Comparison of ENCODE assay signal across 8 mouse cellular contexts in the genomic region with DNA sequence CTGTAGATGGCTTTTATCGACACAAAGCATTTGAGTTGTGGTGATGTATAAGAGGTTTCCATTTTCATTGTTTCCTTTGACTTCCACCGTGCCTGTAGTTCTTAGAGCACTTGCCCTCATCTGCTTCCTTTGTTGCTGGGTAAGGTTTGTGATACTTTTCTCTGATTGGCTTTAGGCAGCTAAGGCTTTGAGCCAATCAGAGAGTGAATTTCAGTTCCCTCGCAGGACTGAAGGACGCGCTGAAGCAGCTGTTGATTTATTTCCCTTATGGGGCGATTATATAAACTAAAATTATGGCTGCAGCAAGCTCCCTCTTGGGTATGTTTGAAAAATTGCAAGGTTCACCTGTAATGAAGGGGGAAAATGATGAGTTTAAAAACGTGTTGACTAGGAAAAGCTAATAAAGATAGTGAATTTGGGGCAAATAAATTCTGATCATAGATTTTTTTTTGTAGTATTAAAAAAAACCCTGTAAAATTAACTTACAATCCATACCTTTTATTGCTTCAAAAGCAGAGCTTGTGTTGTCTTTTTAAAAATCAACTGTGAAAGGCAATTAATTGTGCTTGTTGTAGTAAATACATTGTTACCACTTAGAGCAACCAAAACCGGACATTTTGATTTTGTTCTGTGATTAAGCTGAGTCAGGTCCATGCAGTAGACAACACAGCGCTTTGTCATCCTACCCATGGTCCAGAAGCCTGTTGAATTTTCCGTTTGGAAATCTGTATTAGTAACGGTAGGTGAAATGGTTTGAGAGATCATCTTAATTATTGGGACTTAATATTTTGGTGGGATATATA. TPM values are rescaled to one million over a fixed set of nuclear protein-coding genes. Genes with fewer than 3 reads are reported as not detected.
DNase-seq lines count a peak whose midpoint lies in the region; ATAC-seq and TF ChIP-seq lines count a peak whose summit lies in the region.

No protein-coding gene starts in this region.

- peak overlapping the region in 2 of 3 experiments; percentile 30 to 52 for H3K4me3 ChIP-seq in CH12.LX (replicated peaks in 1 of 3; ENCODE audit: low read depth in 2 of 3, low read length in 2 of 3, poor library complexity in 1 of 3)
- H3K4me3 ChIP-seq in heart, adult 2 months, result no peak overlapping the region
- no peak overlapping the region for H3K4me3 ChIP-seq in kidney, embryonic 14.5 days (ENCODE audit: low read length)

- WGBS in heart, adult 2 months, result 20% methylated on average over 11 of the region's 11 CpGs
- 32% methylated on average over 11 of the region's 11 CpGs for WGBS in kidney, embryonic 14.5 days

- no peak for DNase-seq in cerebellum, adult 11 months
- peak; percentile 91 for DNase-seq in CH12.LX (ENCODE audit: extremely low read depth)
- DNase-seq in cerebellum, postnatal 14 days, result peak; percentile 47 to 68
- peak in 1 of 2 experiments; percentile 57 for DNase-seq in heart, adult 2 months
- peak; percentile 80 for DNase-seq in lung, postnatal 36 days
- DNase-seq in spleen, postnatal 36 days (ENCODE audit: low spot score in 2 of 2), result peak; percentile 82 to 87

- ATAC-seq in cerebellum, adult (ENCODE audit: insufficient number of reproducible peaks, low FRiP score, low TSS enrichment), result peak; percentile 49; the same call in 1 of the 2 replicates
- ATAC-seq in kidney, embryonic 14.5 days (ENCODE audit: low FRiP score, low TSS enrichment), result peak; percentile 89

- in situ Hi-C loops in CH12.LX (cut with MboI; ENCODE audit: low pct_ligation_motif_present, low pct_unique_long_range_greater_than_20kb, low sequenced_read_pairs), result no loop called here

- TF ChIP-seq CTCF in CH12.LX (conservative IDR thresholded peaks at IDR 0.05 in 1 of 2, IDR thresholded peaks at IDR 0.05 in 1 of 2; ENCODE audit: low read depth in 2 of 2, low read length in 2 of 2), result peak in 1 of 2 experiments; percentile 19; a peak in 2 of 4 replicates
- TF ChIP-seq CTCF in heart, adult 2 months (IDR thresholded peaks at IDR 0.05), result peak; percentile 59

- H3K4me2 ChIP-seq in CH12.LX (ENCODE audit: insufficient read depth, low read depth, poor library complexity, severe bottlenecking), result peak overlapping the region; percentile 95
- H3K4me2 ChIP-seq in kidney, embryonic 14.5 days (replicated peaks; ENCODE audit: low read depth, low read length), result no peak overlapping the region

- no peaks in the 10 kb centered on the region for H3K27me3 ChIP-seq in CH12.LX (replicated peaks)
- no peaks in the 10 kb centered on the region for H3K27me3 ChIP-seq in heart, adult 2 months (ENCODE audit: control insufficient read depth, insufficient read depth, low read length)
- no peaks in the 10 kb centered on the region for H3K27me3 ChIP-seq in kidney, embryonic 14.5 days (ENCODE audit: control insufficient read depth, insufficient read depth, low read length)

- no peak for TF ChIP-seq EP300 in CH12.LX (IDR thresholded peaks at IDR 0.05; ENCODE audit: low read length)
- 0 out of 2 replicates have a peak, but pooled peaks have one; percentile 20 for TF ChIP-seq EP300 in heart, adult 2 months (IDR thresholded peaks at IDR 0.05; ENCODE audit: insufficient read depth, low read depth, low read length)

- no peaks in the 10 kb centered on the region for H3K9me3 ChIP-seq in CH12.LX (replicated peaks; ENCODE audit: low read length)
- H3K9me3 ChIP-seq in kidney, embryonic 14.5 days (ENCODE audit: control insufficient read depth, low read length), result no peaks in the 10 kb centered on the region

- TF ChIP-seq RAD21 in CH12.LX (IDR thresholded peaks at IDR 0.05; ENCODE audit: low read depth, low read length), result peak; percentile 17

- intact Hi-C loops in heart, adult 2 months (cut with DNase I), result loop anchor here (2.0 kb wide), 1 partner anchor 35 kb away; no protein-coding TSS in a partner anchor

- H3K36me3 ChIP-seq in CH12.LX (replicated peaks in 1 of 2; ENCODE audit: control insufficient read depth in 1 of 2, insufficient read depth in 1 of 2, low read length in 1 of 2), result peaks cover 11 to 31% of the 10 kb centered on the region in 2 experiments
- H3K36me3 ChIP-seq in heart, adult 2 months (ENCODE audit: control insufficient read depth, insufficient read depth, low read length), result peaks cover 32% of the 10 kb centered on the region
- H3K36me3 ChIP-seq in kidney, embryonic 14.5 days (ENCODE audit: control insufficient read depth, insufficient read depth, low read length), result no peaks in the 10 kb centered on the region; the same call in 1 of the 2 replicates

- H3K79me2 ChIP-seq in CH12.LX (replicated peaks; ENCODE audit: control insufficient read depth, extremely low read depth, insufficient read depth, poor library complexity, severe bottlenecking), result peaks cover 36% of the 10 kb centered on the region
- peaks cover 4% of the 10 kb centered on the region for H3K79me2 ChIP-seq in heart, adult 2 months (replicated peaks; ENCODE audit: control insufficient read depth, insufficient read depth, low read length)

- peak; percentile 45; the same call in 1 of the 2 replicates for TF ChIP-seq POLR2A in CH12.LX (IDR thresholded peaks at IDR 0.05; ENCODE audit: low read depth, low read length)
- no peak; the same call in 1 of the 2 replicates for TF ChIP-seq POLR2A in heart, adult 2 months (IDR thresholded peaks at IDR 0.05; ENCODE audit: insufficient read depth, low read depth, low read length)

- H3K4me1 ChIP-seq in CH12.LX (ENCODE audit: control insufficient read depth in 1 of 2, insufficient read depth in 2 of 2), result peaks cover 4 to 30% of the 10 kb centered on the region in 2 experiments; a peak in 3 of 4 replicates
- H3K4me1 ChIP-seq in heart, adult 2 months (ENCODE audit: control insufficient read depth, insufficient read depth, low read length), result peaks cover 12% of the 10 kb centered on the region
- H3K4me1 ChIP-seq in kidney, embryonic 14.5 days (ENCODE audit: control insufficient read depth, insufficient read depth, low read length), result no peaks in the 10 kb centered on the region

- dilution Hi-C loops in CH12.LX (cut with MboI; ENCODE audit: extremely low pct_ligation_motif_present, extremely low pct_unique_long_range_greater_than_20kb, low sequenced_read_pairs), result no loop called here

- H3K9ac ChIP-seq in CH12.LX (ENCODE audit: insufficient read depth, low read depth), result peak overlapping the region; percentile 89; the same call in 1 of the 2 replicates
- no peak overlapping the region for H3K9ac ChIP-seq in heart, adult 2 months (ENCODE audit: low read depth, low read length)
- no peak overlapping the region for H3K9ac ChIP-seq in kidney, embryonic 14.5 days (ENCODE audit: low read depth, low read length)

- no peak overlapping the region; the same call in 1 of the 2 replicates for H3K27ac ChIP-seq in CH12.LX (ENCODE audit: insufficient read depth, low read depth)
- H3K27ac ChIP-seq in heart, adult 2 months, result peak overlapping the region; percentile 69
- H3K27ac ChIP-seq in kidney, embryonic 14.5 days (ENCODE audit: low read depth, low read length), result peak overlapping the region; percentile 59; the same call in 1 of the 2 replicates

TF ChIP-seq in CH12.LX, 34 proteins besides CTCF, POLR2A, EP300 and RAD21 (continues in another document):
- no peak; the same call in 1 of the 2 replicates for TF ChIP-seq MEF2A (IDR thresholded peaks at IDR 0.05; ENCODE audit: borderline replicate concordance, low read depth, low read length)
- peak; percentile 54 for TF ChIP-seq ETS1 (conservative IDR thresholded peaks at IDR 0.05; ENCODE audit: low read depth, low read length)
- no peak for TF ChIP-seq MAZ (IDR thresholded peaks at IDR 0.05; ENCODE audit: low read depth, low read length)
- 0 out of 2 replicates have a peak, but pooled peaks have one; percentile 21 for TF ChIP-seq JUND (conservative IDR thresholded peaks at IDR 0.05; ENCODE audit: low read depth, low read length)
- peak; percentile 56; the same call in 1 of the 2 replicates for TF ChIP-seq TBP (conservative IDR thresholded peaks at IDR 0.05; ENCODE audit: low read depth, low read length)
- TF ChIP-seq MYC (IDR thresholded peaks at IDR 0.05; ENCODE audit: low read depth, low read length), result 0 out of 2 replicates have a peak, but pooled peaks have one; percentile 19
- TF ChIP-seq USF2 (conservative IDR thresholded peaks at IDR 0.05; ENCODE audit: low read depth, low read length), result no peak
- peak; percentile 69; the same call in 1 of the 2 replicates for TF ChIP-seq CHD1 (IDR thresholded peaks at IDR 0.05; ENCODE audit: low read depth, low read length)
- TF ChIP-seq NRF1 (IDR thresholded peaks at IDR 0.05; ENCODE audit: low read depth, low read length), result no peak
- TF ChIP-seq RCOR1 (conservative IDR thresholded peaks at IDR 0.05; ENCODE audit: low read depth, low read length), result no peak
- TF ChIP-seq SIN3A (IDR thresholded peaks at IDR 0.05; ENCODE audit: low read length), result peak; percentile 65; the same call in 1 of the 2 replicates
- TF ChIP-seq ZC3H11A (IDR thresholded peaks at IDR 0.05; ENCODE audit: low read depth, low read length), result no peak
- TF ChIP-seq KAT2A (IDR thresholded peaks at IDR 0.05; ENCODE audit: insufficient replicate concordance, low read length), result no peak
- TF ChIP-seq IRF4 (IDR thresholded peaks at IDR 0.05; ENCODE audit: low read depth, low read length), result peak; percentile 59
- TF ChIP-seq UBTF (IDR thresholded peaks at IDR 0.05; ENCODE audit: low read depth, low read length), result no peak
- no peak for TF ChIP-seq SMC3 (IDR thresholded peaks at IDR 0.05; ENCODE audit: low read depth, low read length)
- TF ChIP-seq ZMIZ1 (IDR thresholded peaks at IDR 0.05; ENCODE audit: low read depth, low read length), result no peak
- TF ChIP-seq USF1 (IDR thresholded peaks at IDR 0.05; ENCODE audit: low read depth, low read length), result no peak
- TF ChIP-seq MAX (IDR thresholded peaks at IDR 0.05; ENCODE audit: low read length), result no peak
- no peak for TF ChIP-seq GABPA (IDR thresholded peaks at IDR 0.05; ENCODE audit: insufficient replicate concordance, low read depth, low read length)
- no peak for TF ChIP-seq POLR2AphosphoS2 (IDR thresholded peaks at IDR 0.05; ENCODE audit: low read depth, low read length)
- no peak for TF ChIP-seq PAX5 (IDR thresholded peaks at IDR 0.05; ENCODE audit: low read length)
- TF ChIP-seq NELFE (IDR thresholded peaks at IDR 0.05; ENCODE audit: low read depth, low read length), result no peak
- 0 out of 2 replicates have a peak, but pooled peaks have one; percentile 10 for TF ChIP-seq ZNF384 (IDR thresholded peaks at IDR 0.05; ENCODE audit: low read depth, low read length)
- TF ChIP-seq BHLHE40 (IDR thresholded peaks at IDR 0.05; ENCODE audit: low read depth, low read length), result no peak
- TF ChIP-seq E2F4 (IDR thresholded peaks at IDR 0.05; ENCODE audit: insufficient replicate concordance, low read depth, low read length), result no peak

RNA-seq across cellular contexts. Expression of a gene that starts 48.0 kb away (rescaled TPM):
- total RNA-seq in CH12.LX (2012; rRNA removed) (20.4 and 35.4 TPM in 2 replicates), CH12.LX (2014; rRNA removed) (4.2 and 4.4 TPM in 2 replicates)
- polyA plus RNA-seq in CH12.LX (2012; ENCODE audit: insufficient read length, low read depth), result 29.7 and 44.8 TPM in 2 replicates
- 10 to 100 TPM; 73.1 to 88.0 TPM for total RNA-seq in heart, adult 2 months (2021)
- polyA plus RNA-seq in heart, adult 2 months (2012; rRNA removed), result 21.4 and 31.7 TPM in 2 replicates
- polyA plus RNA-seq in kidney, embryonic 14.5 days (2014; fragmentation: Nextera tagmentation; extraction: Ambion mirVana), result 31.3 and 54.2 TPM in 2 replicates

Comparison
In these comparisons a context has a peak if more than half of its experiments do, and no peak if none do; other contexts are left out.
1. H3K4me3 ChIP-seq: peak in CH12.LX (2 of 3); none in heart, adult 2 months (single experiment) and kidney, embryonic 14.5 days (single experiment).